Mouse (Mus musculus): ENCODE results near the gene Atxn7. TPM values are rescaled to one million over a fixed set of nuclear protein-coding genes. Genes with fewer than 3 reads are reported as not detected.

Atxn7 gene
- polyA plus RNA-seq, 1 experiment from 2014 or later: 5.2 TPM

DNA sequence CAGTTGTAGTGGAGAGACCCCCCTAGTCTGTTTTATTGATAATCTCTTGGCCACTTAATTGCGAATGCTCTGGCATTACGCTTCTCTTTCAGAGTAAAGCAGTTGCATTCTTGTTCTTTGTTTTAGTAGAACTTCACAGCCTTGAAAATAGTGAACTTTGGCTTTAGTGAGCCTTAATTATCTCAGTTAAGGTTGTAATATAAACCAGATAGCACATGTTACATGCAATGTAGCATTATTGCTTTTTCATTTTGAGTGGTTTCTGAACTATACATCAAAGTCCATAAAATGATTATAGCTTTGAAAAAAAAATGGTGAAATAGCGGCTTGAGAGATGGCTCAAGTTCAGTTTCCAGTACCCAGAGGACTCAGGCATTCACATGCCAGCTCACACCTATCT lies 9.3 kb downstream of the Atxn7 start:
- no peak for ATAC-seq (replicated peaks; ENCODE audit: insufficient number of reproducible peaks, low FRiP score, low TSS enrichment)
- WGBS (ENCODE audit: insufficient replicate concordance): 85% methylated on average over 3 of the region's 3 CpGs
- H3K27me3 ChIP-seq (ENCODE audit: control insufficient read depth, insufficient read depth, low read length): peaks cover 31% of the 10 kb centered on the region

DNA sequence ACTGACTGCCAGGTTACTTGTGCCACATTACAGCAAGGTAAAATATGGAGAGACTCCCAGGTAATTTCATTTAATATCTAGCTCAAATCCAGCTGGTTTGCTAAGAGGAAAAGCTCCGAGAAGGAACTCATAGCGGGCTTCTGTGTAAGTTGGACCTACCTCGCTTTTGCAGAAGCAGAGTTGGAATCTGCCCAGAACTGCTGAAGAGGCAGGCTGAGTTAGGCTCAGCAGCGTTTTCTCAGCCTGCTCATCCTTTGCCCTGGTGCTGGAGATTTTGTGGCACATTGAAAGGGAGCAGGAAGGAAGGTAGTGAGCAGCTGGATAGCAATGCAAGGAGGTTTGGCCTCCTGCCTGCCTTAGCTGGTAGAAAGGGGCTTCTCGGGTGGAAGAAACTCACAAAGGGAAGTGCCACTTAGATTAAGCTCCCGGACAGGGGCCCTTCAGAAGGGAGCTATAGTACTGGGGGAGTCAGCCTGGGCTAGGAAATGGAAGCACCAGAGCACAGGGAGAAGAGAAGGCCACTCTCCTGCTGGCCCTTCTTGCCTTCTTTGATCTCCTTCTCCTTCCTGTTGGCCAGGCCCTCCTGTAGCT lies 10.5 kb downstream of the Atxn7 start:
- Histone ChIP-seq H3K36me3 (ENCODE audit: control insufficient read depth, insufficient read depth, low read length) (no peaks in the 10 kb centered on the region), H3K27me3 (ENCODE audit: control insufficient read depth, insufficient read depth, low read length) (peaks cover 31% of the 10 kb centered on the region), H3K27ac (ENCODE audit: low read depth, low read length) (no peak overlapping the region), H3K4me1 (ENCODE audit: control insufficient read depth, insufficient read depth, low read length) (no peaks in the 10 kb centered on the region), H3K9me3 (replicated peaks; ENCODE audit: control insufficient read depth, low read length) (no peaks in the 10 kb centered on the region), H3K9ac (ENCODE audit: low read depth, low read length) (no peak overlapping the region), H3K4me3 (ENCODE audit: low read depth, low read length) (no peak overlapping the region), H3K4me2 (no peak overlapping the region)
- 49% methylated on average over 6 of the region's 6 CpGs for WGBS (ENCODE audit: insufficient replicate concordance)
- ATAC-seq (replicated peaks; ENCODE audit: insufficient number of reproducible peaks, low FRiP score, low TSS enrichment): no peak; the same call in 1 of the 2 replicates

More for the DNA sequence above, 9.3 kb downstream of the Atxn7 start:
- Histone ChIP-seq H3K4me2 (no peak overlapping the region), H3K9ac (ENCODE audit: low read depth, low read length) (no peak overlapping the region), H3K27ac (ENCODE audit: low read depth, low read length) (no peak overlapping the region), H3K4me3 (ENCODE audit: low read depth, low read length) (no peak overlapping the region), H3K36me3 (ENCODE audit: control insufficient read depth, insufficient read depth, low read length) (no peaks in the 10 kb centered on the region), H3K9me3 (replicated peaks; ENCODE audit: control insufficient read depth, low read length) (no peaks in the 10 kb centered on the region), H3K4me1 (ENCODE audit: control insufficient read depth, insufficient read depth, low read length) (no peaks in the 10 kb centered on the region)

DNA sequence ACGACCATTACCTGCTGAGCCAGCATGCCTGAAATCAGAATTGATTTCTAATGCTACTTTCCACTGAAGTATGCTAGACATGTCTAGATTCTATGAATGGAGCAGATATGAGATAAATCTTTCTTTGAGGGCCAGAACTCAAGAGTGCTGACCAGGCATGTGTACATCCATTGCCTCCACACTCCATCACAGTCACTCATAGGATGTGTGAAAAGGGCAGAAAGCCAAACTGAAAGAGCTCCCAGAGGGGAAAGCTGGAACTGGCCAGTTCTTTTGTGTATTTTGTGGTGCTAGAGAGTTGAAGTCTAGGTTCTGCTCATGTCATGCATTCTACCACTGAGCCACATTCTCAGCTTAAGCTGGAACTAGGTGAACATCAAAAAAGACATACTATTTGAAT lies 16.3 kb downstream of the Atxn7 start:
- Histone ChIP-seq H3K9ac (ENCODE audit: low read depth, low read length) (no peak overlapping the region), H3K36me3 (ENCODE audit: control insufficient read depth, insufficient read depth, low read length) (no peaks in the 10 kb centered on the region), H3K4me2 (no peak overlapping the region), H3K4me1 (ENCODE audit: control insufficient read depth, insufficient read depth, low read length) (no peaks in the 10 kb centered on the region), H3K27ac (ENCODE audit: low read depth, low read length) (no peak overlapping the region), H3K27me3 (ENCODE audit: control insufficient read depth, insufficient read depth, low read length) (peaks cover 24% of the 10 kb centered on the region), H3K9me3 (replicated peaks; ENCODE audit: control insufficient read depth, low read length) (no peaks in the 10 kb centered on the region), H3K4me3 (ENCODE audit: low read depth, low read length) (no peak overlapping the region)
- ATAC-seq (replicated peaks; ENCODE audit: insufficient number of reproducible peaks, low FRiP score, low TSS enrichment): no peak
- 71% methylated on average over 1 of the region's 1 CpGs for WGBS (ENCODE audit: insufficient replicate concordance)

DNA sequence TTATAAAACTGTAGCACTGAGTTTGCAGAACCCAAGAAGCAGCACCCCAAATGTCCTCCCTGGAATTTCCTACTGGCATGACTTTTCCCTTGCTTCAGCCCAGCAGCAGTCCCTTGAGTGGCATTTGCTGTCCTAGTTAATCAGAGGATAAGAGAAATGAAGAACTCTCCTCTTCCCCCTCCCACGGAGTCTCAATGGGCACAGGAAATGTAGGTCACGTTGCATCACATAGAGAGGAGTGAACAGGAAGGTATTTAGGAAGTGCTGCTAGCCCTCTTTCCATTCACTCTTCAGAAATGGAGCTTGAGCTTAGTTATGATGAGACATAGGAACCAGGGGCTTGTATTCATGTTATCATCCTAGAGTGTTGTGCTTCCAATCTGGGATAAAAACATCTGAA lies 20.0 kb downstream of the Atxn7 start:
- no peak overlapping the region for H3K9ac ChIP-seq (ENCODE audit: low read depth, low read length)
- no peak overlapping the region for H3K4me3 ChIP-seq (ENCODE audit: low read depth, low read length)
- peaks cover 11% of the 10 kb centered on the region for H3K27me3 ChIP-seq (ENCODE audit: control insufficient read depth, insufficient read depth, low read length)
- no peaks in the 10 kb centered on the region for H3K4me1 ChIP-seq (ENCODE audit: control insufficient read depth, insufficient read depth, low read length)
- WGBS (ENCODE audit: insufficient replicate concordance): 18% methylated on average over 2 of the region's 2 CpGs
- no peak for ATAC-seq (replicated peaks; ENCODE audit: insufficient number of reproducible peaks, low FRiP score, low TSS enrichment)
- H3K27ac ChIP-seq (ENCODE audit: low read depth, low read length): no peak overlapping the region
- no peaks in the 10 kb centered on the region for H3K36me3 ChIP-seq (ENCODE audit: control insufficient read depth, insufficient read depth, low read length)
- no peaks in the 10 kb centered on the region for H3K9me3 ChIP-seq (replicated peaks; ENCODE audit: control insufficient read depth, low read length)
- H3K4me2 ChIP-seq: no peak overlapping the region

DNA sequence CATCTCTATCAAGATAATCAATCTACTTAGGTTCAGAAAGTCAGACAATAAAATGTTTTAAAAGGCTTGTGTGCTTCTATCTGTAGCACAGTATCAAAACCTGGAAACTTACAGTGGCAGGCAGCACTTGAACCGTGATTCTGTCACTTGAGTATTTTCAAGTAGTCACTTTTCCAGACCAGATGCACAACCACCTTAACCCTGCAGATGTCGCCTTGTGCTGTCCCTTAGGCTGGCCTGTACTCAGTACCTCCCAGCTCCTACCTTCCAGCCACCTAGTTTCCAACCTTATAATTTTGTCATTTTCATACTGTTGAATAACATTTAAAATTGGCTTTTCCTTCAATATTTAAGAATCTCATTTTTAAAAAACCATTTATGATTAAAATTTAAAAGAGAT lies 20.9 kb downstream of the Atxn7 start:
- H3K4me2 ChIP-seq: no peak overlapping the region
- no peak overlapping the region for H3K27ac ChIP-seq (ENCODE audit: low read depth, low read length)
- H3K9me3 ChIP-seq (replicated peaks; ENCODE audit: control insufficient read depth, low read length): no peaks in the 10 kb centered on the region
- no peaks in the 10 kb centered on the region for H3K36me3 ChIP-seq (ENCODE audit: control insufficient read depth, insufficient read depth, low read length)
- WGBS (ENCODE audit: insufficient replicate concordance): 39% methylated on average over 2 of the region's 2 CpGs
- H3K27me3 ChIP-seq (ENCODE audit: control insufficient read depth, insufficient read depth, low read length): peaks cover 11% of the 10 kb centered on the region
- no peak overlapping the region for H3K9ac ChIP-seq (ENCODE audit: low read depth, low read length)
- no peak for ATAC-seq (replicated peaks; ENCODE audit: insufficient number of reproducible peaks, low FRiP score, low TSS enrichment)
- H3K4me3 ChIP-seq (ENCODE audit: low read depth, low read length): no peak overlapping the region
- no peaks in the 10 kb centered on the region for H3K4me1 ChIP-seq (ENCODE audit: control insufficient read depth, insufficient read depth, low read length)

DNA sequence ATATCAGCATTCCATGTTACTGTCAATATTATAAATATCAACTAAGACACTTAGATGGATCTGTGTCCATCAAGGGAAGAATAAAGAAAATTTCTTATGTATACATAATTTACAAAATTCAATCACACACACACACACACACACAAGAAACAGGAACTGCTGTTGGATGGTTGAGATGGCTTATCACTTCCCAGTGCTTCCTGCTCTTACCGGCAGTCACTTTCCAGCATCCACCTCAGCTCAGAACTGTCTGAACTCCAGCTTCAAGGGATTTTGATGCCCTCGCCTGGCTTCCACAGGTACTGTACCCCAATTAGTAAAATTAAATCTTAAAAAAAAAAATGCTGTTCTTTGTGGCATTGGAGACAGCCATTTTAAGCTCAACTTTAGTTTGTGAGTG lies 27.2 kb downstream of the Atxn7 start:
- Histone ChIP-seq H3K36me3 (ENCODE audit: control insufficient read depth, insufficient read depth, low read length) (no peaks in the 10 kb centered on the region), H3K9me3 (replicated peaks; ENCODE audit: control insufficient read depth, low read length) (no peaks in the 10 kb centered on the region), H3K4me2 (no peak overlapping the region), H3K27me3 (ENCODE audit: control insufficient read depth, insufficient read depth, low read length) (0 out of 2 replicates have a peak, but pooled peaks cover 2% of the 10 kb centered on the region), H3K4me1 (ENCODE audit: control insufficient read depth, insufficient read depth, low read length) (no peaks in the 10 kb centered on the region), H3K27ac (ENCODE audit: low read depth, low read length) (no peak overlapping the region), H3K4me3 (ENCODE audit: low read depth, low read length) (no peak overlapping the region), H3K9ac (ENCODE audit: low read depth, low read length) (no peak overlapping the region)
- WGBS (ENCODE audit: insufficient replicate concordance): 38% methylated on average over 2 of the region's 2 CpGs
- ATAC-seq (replicated peaks; ENCODE audit: insufficient number of reproducible peaks, low FRiP score, low TSS enrichment): no peak

DNA sequence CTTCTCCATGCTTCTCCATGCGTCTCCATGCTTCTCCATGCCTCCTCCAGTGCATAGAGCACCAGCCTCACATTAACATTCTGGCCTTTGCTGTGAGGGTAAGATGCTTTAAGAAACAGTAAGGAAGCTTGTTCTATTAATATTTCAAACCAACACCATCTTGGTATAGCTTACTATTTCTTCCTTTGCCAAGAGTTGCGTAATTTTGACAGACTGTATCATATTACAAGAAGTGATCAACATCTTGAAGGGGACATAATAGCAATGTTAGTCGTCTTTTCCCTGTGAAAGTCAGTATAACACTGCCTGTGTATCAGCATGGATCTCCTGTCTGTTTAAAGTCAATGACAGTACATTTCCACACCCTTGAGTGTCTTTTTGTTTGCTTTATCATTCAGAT lies 29.5 kb downstream of the Atxn7 start:
- H3K27me3 ChIP-seq (ENCODE audit: control insufficient read depth, insufficient read depth, low read length): 0 out of 2 replicates have a peak, but pooled peaks cover 2% of the 10 kb centered on the region
- H3K4me3 ChIP-seq (ENCODE audit: low read depth, low read length): no peak overlapping the region
- H3K27ac ChIP-seq (ENCODE audit: low read depth, low read length): no peak overlapping the region
- H3K4me2 ChIP-seq: no peak overlapping the region
- 81% methylated on average over 3 of the region's 3 CpGs for WGBS (ENCODE audit: insufficient replicate concordance)
- H3K36me3 ChIP-seq (ENCODE audit: control insufficient read depth, insufficient read depth, low read length): no peaks in the 10 kb centered on the region
- ATAC-seq (replicated peaks; ENCODE audit: insufficient number of reproducible peaks, low FRiP score, low TSS enrichment): no peak
- no peaks in the 10 kb centered on the region for H3K9me3 ChIP-seq (replicated peaks; ENCODE audit: control insufficient read depth, low read length)
- H3K9ac ChIP-seq (ENCODE audit: low read depth, low read length): no peak overlapping the region
- peaks cover 5% of the 10 kb centered on the region; the same call in 1 of the 2 replicates for H3K4me1 ChIP-seq (ENCODE audit: control insufficient read depth, insufficient read depth, low read length)

DNA sequence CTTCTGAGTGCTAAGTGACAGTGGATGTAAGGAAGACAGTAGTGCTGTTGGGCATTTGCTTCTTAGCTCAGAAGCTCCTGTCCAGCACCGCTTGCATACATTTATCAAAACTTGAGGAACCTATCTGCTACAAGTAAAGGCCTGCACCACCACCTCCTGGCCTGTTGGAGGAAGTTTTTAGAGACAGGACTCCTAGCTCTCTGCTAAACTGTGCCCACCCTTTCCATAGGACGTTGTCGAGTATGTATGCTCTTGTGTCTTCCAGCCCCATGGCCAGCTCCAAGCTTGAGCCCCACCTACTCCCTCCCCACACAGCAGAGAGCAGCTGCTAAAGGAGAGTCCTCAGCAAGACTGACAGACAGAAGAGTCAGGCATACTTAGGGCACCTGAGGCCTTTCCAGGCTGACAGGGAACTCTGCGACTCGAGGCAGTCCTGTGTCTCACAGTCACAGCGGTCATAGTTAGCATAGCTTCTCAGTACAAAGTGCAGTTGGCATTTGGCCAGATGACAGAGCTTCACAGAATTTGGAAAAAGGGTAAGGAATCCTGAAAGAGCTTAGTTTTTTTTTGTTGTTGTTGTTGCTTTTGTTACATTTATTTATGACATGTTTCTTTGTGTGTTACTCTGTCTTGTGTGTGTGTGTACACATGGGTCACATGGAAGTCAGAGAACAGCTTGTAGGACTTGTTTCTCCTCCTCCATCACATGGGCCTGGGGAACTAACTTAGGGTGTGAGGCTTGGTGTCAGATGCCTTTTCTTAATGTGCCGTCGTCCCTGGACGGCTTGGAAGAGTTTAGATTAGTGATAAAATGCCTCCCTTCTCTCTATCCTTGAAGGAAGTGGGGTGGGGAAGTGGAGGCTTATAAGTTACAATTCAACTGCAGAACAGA lies 34.2 kb downstream of the Atxn7 start:
- H3K27ac ChIP-seq (ENCODE audit: low read depth, low read length): no peak overlapping the region
- H3K9me3 ChIP-seq (replicated peaks; ENCODE audit: control insufficient read depth, low read length): no peaks in the 10 kb centered on the region
- H3K4me2 ChIP-seq: no peak overlapping the region
- H3K36me3 ChIP-seq (ENCODE audit: control insufficient read depth, insufficient read depth, low read length): no peaks in the 10 kb centered on the region
- no peak overlapping the region for H3K4me3 ChIP-seq (ENCODE audit: low read depth, low read length)
- no peak overlapping the region for H3K9ac ChIP-seq (ENCODE audit: low read depth, low read length)
- WGBS (ENCODE audit: insufficient replicate concordance): 41% methylated on average over 9 of the region's 9 CpGs
- ATAC-seq (replicated peaks; ENCODE audit: insufficient number of reproducible peaks, low FRiP score, low TSS enrichment): no peak
- H3K27me3 ChIP-seq (ENCODE audit: control insufficient read depth, insufficient read depth, low read length): no peaks in the 10 kb centered on the region
- peaks cover 10% of the 10 kb centered on the region; the same call in 1 of the 2 replicates for H3K4me1 ChIP-seq (ENCODE audit: control insufficient read depth, insufficient read depth, low read length)
